Mouse (Mus musculus): Measurements from ENCODE around the gene Klhl21.

GRCm38 (mm10) chr4:152010707-152011134 is 2.1 kb downstream of the Klhl21 start:
- TF ChIP-seq POLR2A (IDR thresholded peaks at IDR 0.05; ENCODE audit: control insufficient read depth, extremely low read depth, insufficient read depth, low read length, poor library complexity), result no peak
- no peak for TF ChIP-seq CTCF (IDR thresholded peaks at IDR 0.05; ENCODE audit: borderline replicate concordance, control insufficient read depth, extremely low read depth, insufficient read depth, low read length, poor library complexity)
